Comparison of ENCODE assay signal across 15 mouse cellular contexts in genomic region chr5:64595751-64596344, GRCm38 (mm10).
A peak's percentile ranks its signal among the peaks of the same experiment; 100 is the strongest.
DNase-seq lines count a peak whose midpoint lies in the region; ATAC-seq and TF ChIP-seq lines count a peak whose summit lies in the region.
"Had no signal": no experiment of that assay in that cellular context is flagged by ENCODE, and none has a peak within 500 bp of the region (broad histone marks: within the 10 kb centered on the region; RNA-seq: fewer than 3 reads in every experiment).

No protein-coding gene starts in this region.

- H3K27me3 ChIP-seq in forebrain, embryonic 11.5 days (ENCODE audit: control insufficient read depth, insufficient read depth, low read length) = no peaks in the 10 kb centered on the region
- no peaks in the 10 kb centered on the region for H3K27me3 ChIP-seq in forebrain, postnatal 0 days (ENCODE audit: insufficient read depth, low read length)
- no peaks in the 10 kb centered on the region for H3K27me3 ChIP-seq in intestine, embryonic 16.5 days (replicated peaks; ENCODE audit: control insufficient read depth, insufficient read depth, low read length)
- H3K27me3 ChIP-seq in intestine, postnatal 0 days (replicated peaks; ENCODE audit: control insufficient read depth, insufficient read depth, low read length) = no peaks in the 10 kb centered on the region
- no peaks in the 10 kb centered on the region for H3K27me3 ChIP-seq in embryonic facial prominence, embryonic 13.5 days
- no peaks in the 10 kb centered on the region for H3K27me3 ChIP-seq in limb, embryonic 12.5 days
- H3K27me3 ChIP-seq: liver, embryonic 13.5 days had no signal

- DNase-seq in forebrain, embryonic 11.5 days (ENCODE audit: low spot score) = peak; percentile 45
- DNase-seq in forebrain, postnatal 0 days = no peak
- DNase-seq in urinary bladder, postnatal 14 days (ENCODE audit: low spot score) = no peak
- DNase-seq: cerebellum, adult 2 months; kidney, postnatal 25 days; liver, embryonic 13.5 days; lung, postnatal 36 days; spleen, adult 18-20 months had no signal

- H3K4me3 ChIP-seq in forebrain, embryonic 11.5 days (ENCODE audit: low read depth, low read length) = no peak overlapping the region
- H3K4me3 ChIP-seq in forebrain, postnatal 0 days (ENCODE audit: low read depth, low read length) = no peak overlapping the region
- H3K4me3 ChIP-seq in intestine, embryonic 16.5 days (ENCODE audit: low read length) = no peak overlapping the region
- no peak overlapping the region for H3K4me3 ChIP-seq in intestine, postnatal 0 days (ENCODE audit: low read depth, low read length)
- no peak overlapping the region for H3K4me3 ChIP-seq in embryonic facial prominence, embryonic 13.5 days
- H3K4me3 ChIP-seq in limb, embryonic 12.5 days (replicated peaks) = no peak overlapping the region
- H3K4me3 ChIP-seq: erythroblast, embryonic 14.5 days; liver, embryonic 13.5 days had no signal

- 71% methylated on average over 17 of the region's 17 CpGs for WGBS in forebrain, embryonic 11.5 days
- WGBS in forebrain, postnatal 0 days = 73% methylated on average over 17 of the region's 17 CpGs
- WGBS in intestine, embryonic 16.5 days = 63% methylated on average over 17 of the region's 17 CpGs
- WGBS in intestine, postnatal 0 days = 60% methylated on average over 17 of the region's 17 CpGs
- WGBS in embryonic facial prominence, embryonic 13.5 days = 15% methylated on average over 17 of the region's 17 CpGs
- WGBS in limb, embryonic 12.5 days = 10% methylated on average over 17 of the region's 17 CpGs

- no peak for TF ChIP-seq CTCF in forebrain, postnatal 0 days (IDR thresholded peaks at IDR 0.05; ENCODE audit: low read depth)
- no peak for TF ChIP-seq CTCF in intestine, postnatal 0 days (IDR thresholded peaks at IDR 0.05; ENCODE audit: low read depth)

- H3K27ac ChIP-seq in forebrain, embryonic 11.5 days (ENCODE audit: low read depth, low read length) = no peak overlapping the region
- H3K27ac ChIP-seq in forebrain, postnatal 0 days (ENCODE audit: low read depth, low read length) = no peak overlapping the region
- H3K27ac ChIP-seq in intestine, embryonic 16.5 days (ENCODE audit: low read length) = no peak overlapping the region
- no peak overlapping the region for H3K27ac ChIP-seq in intestine, postnatal 0 days (ENCODE audit: low read depth, low read length)
- H3K27ac ChIP-seq in embryonic facial prominence, embryonic 13.5 days = peak overlapping the region; percentile 81
- H3K27ac ChIP-seq in limb, embryonic 12.5 days = peak overlapping the region; percentile 86

- H3K36me3 ChIP-seq in forebrain, embryonic 11.5 days (ENCODE audit: control insufficient read depth, insufficient read depth, low read length) = no peaks in the 10 kb centered on the region
- no peaks in the 10 kb centered on the region for H3K36me3 ChIP-seq in forebrain, postnatal 0 days (ENCODE audit: insufficient read depth)
- H3K36me3 ChIP-seq in intestine, embryonic 16.5 days (ENCODE audit: control insufficient read depth, insufficient read depth, low read length) = no peaks in the 10 kb centered on the region
- no peaks in the 10 kb centered on the region for H3K36me3 ChIP-seq in intestine, postnatal 0 days (ENCODE audit: control insufficient read depth, insufficient read depth)
- no peaks in the 10 kb centered on the region for H3K36me3 ChIP-seq in embryonic facial prominence, embryonic 13.5 days
- no peaks in the 10 kb centered on the region for H3K36me3 ChIP-seq in limb, embryonic 12.5 days
- H3K36me3 ChIP-seq: G1E; liver, embryonic 13.5 days had no signal

- no peak for ATAC-seq in forebrain, embryonic 11.5 days (replicated peaks; ENCODE audit: low FRiP score)
- ATAC-seq in forebrain, postnatal 0 days = no peak
- ATAC-seq in intestine, embryonic 16.5 days = no peak
- ATAC-seq in intestine, postnatal 0 days = no peak
- no peak for ATAC-seq in embryonic facial prominence, embryonic 13.5 days (ENCODE audit: insufficient number of reproducible peaks, insufficient read depth, low FRiP score, low TSS enrichment, low read depth)
- no peak for ATAC-seq in limb, embryonic 12.5 days (ENCODE audit: insufficient number of reproducible peaks, insufficient read depth, low FRiP score, low TSS enrichment, low read depth)
- no peak for ATAC-seq in erythroblast, adult 5-6 weeks (replicated peaks; ENCODE audit: low FRiP score, poor library complexity, severe bottlenecking)

- H3K9me3 ChIP-seq in forebrain, embryonic 11.5 days (ENCODE audit: control insufficient read depth, low read length) = no peaks in the 10 kb centered on the region
- no peaks in the 10 kb centered on the region for H3K9me3 ChIP-seq in forebrain, postnatal 0 days (ENCODE audit: low read length)
- no peaks in the 10 kb centered on the region for H3K9me3 ChIP-seq in intestine, embryonic 16.5 days (ENCODE audit: control insufficient read depth, low read length)
- no peaks in the 10 kb centered on the region for H3K9me3 ChIP-seq in intestine, postnatal 0 days (ENCODE audit: control insufficient read depth)
- no peaks in the 10 kb centered on the region for H3K9me3 ChIP-seq in embryonic facial prominence, embryonic 13.5 days
- no peaks in the 10 kb centered on the region for H3K9me3 ChIP-seq in limb, embryonic 12.5 days
- H3K9me3 ChIP-seq: G1E; liver, embryonic 13.5 days had no signal

- H3K4me2 ChIP-seq in forebrain, embryonic 11.5 days (ENCODE audit: low read depth, low read length, severe bottlenecking) = no peak overlapping the region
- no peak overlapping the region for H3K4me2 ChIP-seq in forebrain, postnatal 0 days (ENCODE audit: low read depth)
- no peak overlapping the region for H3K4me2 ChIP-seq in intestine, embryonic 16.5 days (ENCODE audit: low read depth, low read length)
- no peak overlapping the region for H3K4me2 ChIP-seq in intestine, postnatal 0 days (replicated peaks; ENCODE audit: low read depth)
- H3K4me2 ChIP-seq in embryonic facial prominence, embryonic 13.5 days = peak overlapping the region; percentile 24
- peak overlapping the region; percentile 38 for H3K4me2 ChIP-seq in limb, embryonic 12.5 days
- H3K4me2 ChIP-seq: liver, embryonic 13.5 days had no signal

- H3K9ac ChIP-seq in forebrain, embryonic 11.5 days (ENCODE audit: low read length) = no peak overlapping the region
- H3K9ac ChIP-seq in forebrain, postnatal 0 days = no peak overlapping the region
- H3K9ac ChIP-seq in intestine, embryonic 16.5 days (ENCODE audit: low read depth, low read length) = 0 out of 2 replicates have a peak overlapping the region, but pooled peaks have one; percentile 0
- H3K9ac ChIP-seq in intestine, postnatal 0 days (ENCODE audit: low read depth, low read length) = no peak overlapping the region
- H3K9ac ChIP-seq in embryonic facial prominence, embryonic 13.5 days = no peak overlapping the region
- no peak overlapping the region for H3K9ac ChIP-seq in limb, embryonic 12.5 days (replicated peaks)
- H3K9ac ChIP-seq: liver, embryonic 13.5 days had no signal

- H3K4me1 ChIP-seq in forebrain, embryonic 11.5 days (replicated peaks; ENCODE audit: control insufficient read depth, insufficient read depth, low read length) = no peaks in the 10 kb centered on the region; the same call in 1 of the 2 replicates
- 0 out of 2 replicates have a peak, but pooled peaks cover 6% of the 10 kb centered on the region for H3K4me1 ChIP-seq in forebrain, postnatal 0 days (ENCODE audit: insufficient read depth)
- H3K4me1 ChIP-seq in intestine, embryonic 16.5 days (ENCODE audit: control insufficient read depth, insufficient read depth, low read length) = peaks cover 17% of the 10 kb centered on the region
- 0 out of 2 replicates have a peak, but pooled peaks cover 12% of the 10 kb centered on the region for H3K4me1 ChIP-seq in intestine, postnatal 0 days (replicated peaks; ENCODE audit: control insufficient read depth, insufficient read depth, low read length)
- peaks cover 50% of the 10 kb centered on the region for H3K4me1 ChIP-seq in embryonic facial prominence, embryonic 13.5 days
- peaks cover 60% of the 10 kb centered on the region for H3K4me1 ChIP-seq in limb, embryonic 12.5 days (replicated peaks)

Comparison
In these comparisons a context has a peak if more than half of its experiments do, and no peak if none do; other contexts are left out.
1. H3K27ac ChIP-seq: peak in embryonic facial prominence, embryonic 13.5 days (single experiment) and limb, embryonic 12.5 days (single experiment); none in forebrain, embryonic 11.5 days (single experiment), forebrain, postnatal 0 days (single experiment), intestine, embryonic 16.5 days (single experiment) and intestine, postnatal 0 days (single experiment).
2. H3K4me2 ChIP-seq: peak in embryonic facial prominence, embryonic 13.5 days (single experiment) and limb, embryonic 12.5 days (single experiment); none in forebrain, embryonic 11.5 days (single experiment), forebrain, postnatal 0 days (single experiment), intestine, embryonic 16.5 days (single experiment) and intestine, postnatal 0 days (single experiment).